Mouse (Mus musculus) T-helper 2 cell (primary cell): ENCODE measurements at regions not wholly inside any gene's neighbourhood (a gene's known extent, or its start where the extent isn't known, plus 50 kb on each side); places are given as distances from the start of the nearest gene placed in this dataset.

Source experiments
- in situ Hi-C: fragments of 300-600 bp; cut with MboI, MseI; formaldehyde crosslinking; loops from one replicate; pipeline ENCODE4 v1.15.1; 2025; ENCODE audit warnings: high pct_unique_total_duplicates

DNA sequence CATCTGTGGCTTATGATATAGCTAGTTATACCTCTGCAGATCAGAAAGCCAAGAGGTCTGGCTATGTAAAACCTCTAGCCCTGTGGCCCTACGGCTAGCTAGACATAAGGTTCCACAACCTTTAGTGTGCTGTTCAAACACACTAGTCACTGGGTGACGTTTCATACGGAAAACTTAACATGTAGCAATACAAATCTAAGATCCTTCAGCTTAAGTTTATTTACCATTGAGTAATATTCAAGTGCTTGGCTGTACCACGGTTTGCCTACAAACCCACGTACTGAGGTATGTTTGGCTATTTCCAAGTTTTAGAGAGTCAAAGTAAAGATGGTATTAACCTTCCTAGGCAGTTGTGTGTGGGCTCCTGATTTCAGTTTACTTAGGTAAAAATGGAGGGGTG lies 56.5 kb upstream of the Tarsl2 start:
- in situ Hi-C loops = loop anchor here (10.0 kb wide), 1 partner anchor 1137 kb away; no protein-coding TSS in a partner anchor

- in situ Hi-C loops = loop anchor here (10.0 kb wide), 1 partner anchor 1138 kb away; no protein-coding TSS in a partner anchor
Observed at GRCm38 (mm10) chr7:65586429-65586828, 58.3 kb upstream of the Tarsl2 start.

GRCm38 (mm10) chr7:65585251-65585650 lies 57.7 kb upstream of the Tjp1 start:
- in situ Hi-C loops = loop anchor here (10.0 kb wide), 1 partner anchor 1140 kb away; no protein-coding TSS in a partner anchor

DNA sequence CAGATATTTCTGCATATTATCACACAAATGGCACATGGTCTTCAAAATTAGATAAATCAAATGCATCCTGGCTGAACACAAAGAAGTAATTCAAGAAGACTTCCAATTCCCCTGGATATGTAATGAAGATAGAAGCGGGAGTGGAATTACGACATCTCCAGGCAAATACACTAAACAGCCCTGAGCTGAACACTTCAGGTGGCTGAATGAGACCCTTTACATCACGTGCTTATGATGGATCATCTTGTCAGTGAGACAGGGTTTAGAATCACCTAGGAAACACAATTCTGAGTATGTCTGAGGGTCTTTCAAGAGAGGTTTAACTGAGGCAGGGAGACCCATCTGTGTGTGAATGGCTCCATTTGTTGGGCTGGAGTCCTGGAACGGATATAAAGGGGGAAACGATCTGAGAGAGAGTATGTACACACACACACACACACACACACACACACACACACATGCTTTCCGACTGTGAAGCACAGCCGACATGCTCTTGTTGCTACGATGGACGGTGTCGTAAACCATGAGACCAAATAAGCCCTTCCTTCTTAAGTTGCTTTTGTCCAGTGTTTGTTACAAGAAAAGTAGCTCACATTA lies 53.5 kb upstream of the Tjp1 start:
- in situ Hi-C loops = loop anchor here (10.0 kb wide), 1 partner anchor 1144 kb away; no protein-coding TSS in a partner anchor
